Mouse (Mus musculus) erythroblast, embryonic 14.5 days (primary cell): ENCODE measurements around the gene Frs2. TPM values are rescaled to one million over a fixed set of nuclear protein-coding genes. Genes with fewer than 3 reads are reported as not detected.
"Not testable (repeated sequence)": the region's sequence is repeated elsewhere in the genome, so short reads cannot be mapped to it uniquely, and the experiment has no call there.

Source experiments
- H3K27me3 ChIP-seq: 2 replicates; pipeline ENCODE4 v1.6.1; 2012; ENCODE audit warnings: inconsistent platforms; ENCODE audit not compliant: control insufficient read depth
- H3K36me3 ChIP-seq: 2 replicates; pipeline ENCODE4 v1.6.1; 2012; ENCODE audit warnings: mild to moderate bottlenecking, inconsistent platforms; ENCODE audit not compliant: control insufficient read depth
- H3K4me1 ChIP-seq: 2 replicates; pipeline ENCODE4 v1.6.1; 2012; ENCODE audit warnings: inconsistent platforms; ENCODE audit not compliant: control insufficient read depth
- H3K4me3 ChIP-seq: replicated peaks from 2 replicates; pipeline ENCODE3; 2012; ENCODE audit warnings: moderate library complexity, mild to moderate bottlenecking, inconsistent platforms
- H3K9me3 ChIP-seq: 2 replicates; pipeline ENCODE4 v1.6.1; 2012; ENCODE audit warnings: low read length, inconsistent platforms, mixed read lengths; ENCODE audit not compliant: control insufficient read depth
- GATA1 ChIP-seq: IDR thresholded peaks from 2 replicates; pipeline ENCODE4 v1.6.1; 2012; ENCODE audit warnings: low read length, inconsistent platforms, mixed read lengths
- TAL1 ChIP-seq: IDR thresholded peaks from 3 replicates; pipeline ENCODE4 v1.6.1; 2012; ENCODE audit warnings: low read length, inconsistent platforms, mixed read lengths
- polyA plus RNA-seq: library from polyadenylated mRNA; stranded (reverse); fragments of >175 nt; gene quantifications from 2 replicates; pipeline ENCODE4 v1.2.3, GENCODE M21; 2012

The Frs2 gene
- polyA plus RNA-seq, 1 experiment, result 0.26 TPM

- Histone ChIP-seq H3K27me3 (peaks cover 22% of the 10 kb centered on the region), H3K36me3 (no peaks in the 10 kb centered on the region), H3K4me1 (peaks cover 10% of the 10 kb centered on the region), H3K4me3 (no peak overlapping the region), H3K9me3 (no peaks in the 10 kb centered on the region)
- no peak for TF ChIP-seq GATA1
- TF ChIP-seq TAL1, result no peak
Observed at GRCm38 (mm10) chr10:117042295-117042694, 106.0 kb downstream of the Frs2 start.

- Histone ChIP-seq H3K4me3 (no peak overlapping the region), H3K27me3 (peaks cover 8% of the 10 kb centered on the region), H3K4me1 (peaks cover 10% of the 10 kb centered on the region), H3K36me3 (no peaks in the 10 kb centered on the region), H3K9me3 (no peaks in the 10 kb centered on the region)
- no peak for TF ChIP-seq TAL1
- TF ChIP-seq GATA1, result no peak
Observed at GRCm38 (mm10) chr10:117040355-117040754, 108.0 kb downstream of the Frs2 start.

- Histone ChIP-seq H3K36me3 (no peaks in the 10 kb centered on the region), H3K4me3 (no peak overlapping the region), H3K27me3 (peaks cover 3% of the 10 kb centered on the region), H3K9me3 (no peaks in the 10 kb centered on the region), H3K4me1 (peaks cover 2% of the 10 kb centered on the region; the same call in 1 of the 2 replicates)
- TF ChIP-seq GATA1 (peak; percentile 31; the same call in 1 of the 2 replicates), TAL1 (no peak)
Observed at GRCm38 (mm10) chr10:117033785-117034184, 114.5 kb downstream of the Frs2 start.

GRCm38 (mm10) chr10:117031160-117031559 is 117.2 kb downstream of the Frs2 start:
- H3K4me1 ChIP-seq, result peaks cover 2% of the 10 kb centered on the region; the same call in 1 of the 2 replicates
- no peaks in the 10 kb centered on the region for H3K36me3 ChIP-seq
- H3K9me3 ChIP-seq, result no peaks in the 10 kb centered on the region; the same call in 1 of the 2 replicates
- peaks cover 3% of the 10 kb centered on the region for H3K27me3 ChIP-seq
- no peak for TF ChIP-seq TAL1
- no peak for TF ChIP-seq GATA1
- H3K4me3 ChIP-seq, result no peak overlapping the region

- peaks cover 23% of the 10 kb centered on the region for H3K27me3 ChIP-seq
- no peak overlapping the region for H3K4me3 ChIP-seq
- TF ChIP-seq TAL1 (no peak), GATA1 (no peak)
- no peaks in the 10 kb centered on the region for H3K4me1 ChIP-seq
- peaks cover 3% of the 10 kb centered on the region; the same call in 1 of the 2 replicates for H3K9me3 ChIP-seq
- H3K36me3 ChIP-seq, result no peaks in the 10 kb centered on the region
Observed at GRCm38 (mm10) chr10:117026176-117026575, 122.2 kb downstream of the Frs2 start.

- peaks cover 22% of the 10 kb centered on the region for H3K27me3 ChIP-seq
- not testable (repeated sequence) for H3K4me1 ChIP-seq, H3K36me3 ChIP-seq, H3K4me3 ChIP-seq, H3K9me3 ChIP-seq
Observed at GRCm38 (mm10) chr10:117025776-117026175, 122.6 kb downstream of the Frs2 start.

GRCm38 (mm10) chr10:117023693-117024092 is 124.6 kb downstream of the Frs2 start:
- H3K4me3 ChIP-seq, result no peak overlapping the region
- TF ChIP-seq GATA1 (no peak), TAL1 (no peak)
- peaks cover 22% of the 10 kb centered on the region for H3K27me3 ChIP-seq
- H3K36me3 ChIP-seq, result no peaks in the 10 kb centered on the region
- H3K9me3 ChIP-seq, result peaks cover 3% of the 10 kb centered on the region; the same call in 1 of the 2 replicates
- H3K4me1 ChIP-seq, result no peaks in the 10 kb centered on the region

GRCm38 (mm10) chr10:117021020-117021754 is 127.1 kb downstream of the Frs2 start:
- Histone ChIP-seq H3K9me3 (peaks cover 19% of the 10 kb centered on the region), H3K36me3 (no peaks in the 10 kb centered on the region), H3K4me1 (no peaks in the 10 kb centered on the region), H3K27me3 (peaks cover 22% of the 10 kb centered on the region), H3K4me3 (no peak overlapping the region)
- TF ChIP-seq TAL1 (no peak), GATA1 (no peak)

Other genes with a start within 250 kb of the Frs2 start
- 1.0 and 1.8 TPM in 2 replicates for gene Rab3ip, start 197.8 kb downstream of the Frs2 start, polyA plus RNA-seq
- not detected in 2 replicates for gene Gm10271, start 175.9 kb downstream of the Frs2 start, polyA plus RNA-seq
- gene Best3, start 162.2 kb downstream of the Frs2 start, polyA plus RNA-seq, result not detected in 2 replicates
- gene Lrrc10, start 103.2 kb downstream of the Frs2 start, polyA plus RNA-seq, result not detected in 2 replicates
- 2.0 and 3.3 TPM in 2 replicates for gene Cct2, start 84.7 kb downstream of the Frs2 start, polyA plus RNA-seq
- 24.5 and 26.4 TPM in 2 replicates for gene Yeats4, start 76.0 kb upstream of the Frs2 start, polyA plus RNA-seq
- not detected in 2 replicates for gene 9530003J23Rik, start 90.2 kb upstream of the Frs2 start, polyA plus RNA-seq
- gene Lyz2, start 133.8 kb upstream of the Frs2 start, polyA plus RNA-seq, result 0.07 and 0.16 TPM in 2 replicates
- gene Lyz1, start 144.3 kb upstream of the Frs2 start, polyA plus RNA-seq, result not detected in 2 replicates
- 14.4 and 14.8 TPM in 2 replicates for gene Cpsf6, start 231.5 kb upstream of the Frs2 start, polyA plus RNA-seq